Mouse (Mus musculus) lung, postnatal 0 days (tissue): ENCODE results near the gene Gm39566.

Experiments used
- CTCF ChIP-seq: IDR thresholded peaks from 2 replicates; pipeline ENCODE4 v1.5.1; 2016; ENCODE audit warnings: antibody characterized with exemption, mild to moderate bottlenecking
- EP300 ChIP-seq: IDR thresholded peaks from 2 replicates; pipeline ENCODE4 v1.6.1; 2016; ENCODE audit warnings: antibody characterized with exemption, mild to moderate bottlenecking, control low read depth

DNA sequence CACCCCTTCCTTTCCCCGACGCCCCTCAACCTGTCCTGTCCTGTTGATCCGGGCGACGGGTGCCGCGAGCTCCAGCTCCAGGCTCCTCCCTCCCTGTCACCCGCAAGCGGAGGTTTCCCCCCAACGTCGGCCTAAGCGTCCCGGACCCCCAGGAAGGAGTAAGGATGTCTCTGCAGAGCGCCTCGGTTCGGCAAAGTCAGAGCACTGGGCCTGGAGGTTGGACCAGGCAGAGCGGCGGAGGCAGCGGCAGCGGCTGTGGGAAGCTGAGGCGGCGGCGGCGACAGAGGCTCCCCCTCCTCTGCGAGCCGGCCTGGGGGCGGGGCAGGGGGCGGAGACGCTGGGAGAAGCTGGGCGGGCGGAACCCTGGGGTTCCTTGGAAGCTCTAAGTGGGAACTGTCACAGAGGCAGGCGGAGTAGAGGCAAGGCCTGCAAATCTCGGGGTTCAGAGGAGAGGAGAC lies 12.4 kb downstream of the Gm39566 start:
- TF ChIP-seq CTCF = no peak
- no peak for TF ChIP-seq EP300
